Mouse (Mus musculus): Measurements from ENCODE around the gene Gm17689. TPM values are rescaled to one million over a fixed set of nuclear protein-coding genes. Genes with fewer than 3 reads are reported as not detected.

Gene Gm17689
- not detected in 2 replicates for polyA plus RNA-seq (2012; rRNA removed)

DNA sequence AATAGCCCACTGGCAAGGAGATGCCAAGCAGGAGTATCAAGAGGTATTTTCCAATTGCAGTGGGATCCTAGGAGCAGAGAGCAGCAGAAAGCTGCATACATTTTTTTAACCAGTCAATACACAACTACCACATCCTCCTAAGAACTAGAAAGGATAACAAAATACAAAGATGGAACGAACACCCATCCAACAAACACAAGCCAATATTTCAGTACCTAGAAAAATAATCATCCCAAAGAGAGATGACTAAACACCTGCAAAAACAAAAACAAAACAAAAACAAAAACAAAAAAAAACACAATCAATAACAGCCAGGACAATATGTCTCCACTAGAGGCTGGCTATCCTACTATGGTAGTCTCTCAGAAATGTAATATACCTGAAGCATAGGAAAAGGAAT is at the start of gene Gm17689:
Gm17689 (minus strand) TSS at position 101 of the 400 bp plus-strand sequence.

DNA sequence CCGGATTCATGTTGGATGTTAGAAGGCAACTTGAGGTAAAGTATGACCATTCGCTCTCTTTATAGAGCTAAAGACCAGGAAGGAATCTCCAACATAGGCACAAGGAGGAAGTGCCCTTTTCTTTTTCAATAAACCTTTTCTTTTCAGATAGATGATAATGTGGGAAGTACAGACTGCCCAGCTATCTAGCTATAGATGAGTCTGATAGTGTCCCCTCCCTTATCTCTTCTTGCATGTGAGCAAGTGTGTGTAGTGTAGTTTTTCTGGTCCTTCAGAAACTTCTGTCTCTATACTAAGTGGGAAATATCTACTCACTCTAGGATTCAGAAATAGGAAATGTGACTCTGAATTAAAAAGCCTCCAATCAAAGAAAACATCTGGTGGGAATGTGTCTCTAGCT is 40.6 kb downstream of the Gm17689 start, which contains the start of gene Gm5615:
Gm5615 (minus strand) TSS at position 101 of the 400 bp plus-strand sequence.

Other genes starting within 250 kb of the Gm17689 start
- gene Gm7257, start 150.8 kb downstream of the Gm17689 start, polyA plus RNA-seq (2012; rRNA removed) = not detected in 2 replicates
- gene Gm9513, start 107.0 kb downstream of the Gm17689 start, polyA plus RNA-seq (2012; rRNA removed) = not detected in 2 replicates
- not detected in 2 replicates for gene Gm5615, start 40.7 kb downstream of the Gm17689 start, polyA plus RNA-seq (2012; rRNA removed)
- gene A630095E13Rik, start 60.7 kb upstream of the Gm17689 start, polyA plus RNA-seq (2012; rRNA removed) = 0.31 TPM in 1 of 2 replicates, not detected in the other
- not detected in 2 replicates for gene Acrv1, start 110.6 kb upstream of the Gm17689 start, polyA plus RNA-seq (2012; rRNA removed)
- gene Chek1, start 144.4 kb upstream of the Gm17689 start, polyA plus RNA-seq (2012; rRNA removed) = 0.78 and 0.79 TPM in 2 replicates
- gene Stt3a, start 185.0 kb upstream of the Gm17689 start, polyA plus RNA-seq (2012; rRNA removed) = 223 and 235 TPM in 2 replicates
- 57.1 and 84.2 TPM in 2 replicates for gene Ei24, start 214.8 kb upstream of the Gm17689 start, polyA plus RNA-seq (2012; rRNA removed)
- gene Fez1, start 239.2 kb upstream of the Gm17689 start, polyA plus RNA-seq (2012; rRNA removed) = 3.2 TPM in 2 replicates

Measured in ovary, adult 2 months (tissue).